Comparison of ENCODE assay signal across 16 mouse cellular contexts in genomic region chr15:98849956-98850600, GRCm38 (mm10). TPM values are rescaled to one million over a fixed set of nuclear protein-coding genes. Genes with fewer than 3 reads are reported as not detected.
"Had no signal": no experiment of that assay in that cellular context is flagged by ENCODE, and none has a peak within 500 bp of the region (broad histone marks: within the 10 kb centered on the region; RNA-seq: fewer than 3 reads in every experiment).

No protein-coding gene starts in this region.

- ATAC-seq: hindbrain, embryonic 16.5 days; liver, embryonic 12.5 days had no signal

- DNase-seq: gastrocnemius, postnatal 25 days; heart, postnatal 14 days; kidney, adult 11 months; kidney, adult 2 months; kidney, adult 9 months; kidney, postnatal 14 days; layer of hippocampus, adult 9-11 months; layer of hippocampus, postnatal 36 days; left cerebral cortex, postnatal 4 days had no signal

RNA-seq across cellular contexts. Expression of gene Ddn, which starts 40.8 kb away (rescaled TPM):
- total RNA-seq: granulocyte monocyte progenitor cell, adult 5-6 weeks; liver, adult 2 months had no signal
- polyA plus RNA-seq: intestine, embryonic 14.5 days; intestine, embryonic 16.5 days; limb, embryonic 11.5 days; liver, adult 2 months; liver, embryonic 12.5 days had no signal

RNA-seq across cellular contexts. Expression of gene Dhh, which starts 48.3 kb away (rescaled TPM):
- total RNA-seq: granulocyte monocyte progenitor cell, adult 5-6 weeks had no signal
